Mouse (Mus musculus) liver, embryonic 12.5 days (tissue): ENCODE data around the gene Kctd15. TPM values are rescaled to one million over a fixed set of nuclear protein-coding genes. Genes with fewer than 3 reads are reported as not detected.

Source experiments
- ATAC-seq: fragments of 200-750 bp; cut with Nextera tagmentation; 2 replicates; pipeline ENCODE4 v1.8.0; 2017; ENCODE audit warnings: moderate number of reproducible peaks, mild to moderate bottlenecking, moderate library complexity
- H3K27ac ChIP-seq: fragments of 300-500 bp; sonication (generic); 2 replicates; pipeline ENCODE4 v1.5.1; 2016; ENCODE audit warnings: mild to moderate bottlenecking
- H3K27me3 ChIP-seq: fragments of 300-500 bp; sonication (generic); replicated peaks from 2 replicates; pipeline ENCODE4 v1.6.1; 2016; ENCODE audit warnings: mild to moderate bottlenecking, moderate library complexity
- H3K36me3 ChIP-seq: fragments of 300-500 bp; sonication (generic); 2 replicates; pipeline ENCODE4 v1.6.1; 2016; ENCODE audit warnings: mild to moderate bottlenecking, moderate library complexity
- H3K4me1 ChIP-seq: fragments of 300-500 bp; sonication (generic); 2 replicates; pipeline ENCODE4 v1.6.1; 2016
- H3K4me2 ChIP-seq: fragments of 300-500 bp; sonication (generic); 2 replicates; pipeline ENCODE4 v1.6.1; 2016; ENCODE audit warnings: mild to moderate bottlenecking, moderate library complexity
- H3K4me3 ChIP-seq: fragments of 300-500 bp; sonication (generic); 2 replicates; pipeline ENCODE4 v1.5.1; 2016; ENCODE audit warnings: mild to moderate bottlenecking, moderate library complexity
- H3K9ac ChIP-seq: fragments of 300-500 bp; sonication (generic); 2 replicates; pipeline ENCODE4 v1.6.1; 2016; ENCODE audit warnings: mild to moderate bottlenecking, moderate library complexity
- H3K9me3 ChIP-seq: fragments of 300-500 bp; sonication (generic); replicated peaks from 2 replicates; pipeline ENCODE4 v1.6.1; 2016; ENCODE audit warnings: mild to moderate bottlenecking, moderate library complexity
- WGBS: fragments of 180-500 bp; shearing (Covaris S2); methylation state at CpG from one replicate; pipeline ENCODE4 v1.1.7; 2016; ENCODE audit not compliant: insufficient replicate concordance; 5-methylcytosine and 5-hydroxymethylcytosine counted together
- polyA plus RNA-seq: library from polyadenylated mRNA; unstranded; fragments of >200 nt; fragmentation: Nextera tagmentation; extraction: Ambion mirVana; gene quantifications from 2 replicates; pipeline ENCODE4 v1.2.1, GENCODE M21; 2016

Gene Kctd15
- polyA plus RNA-seq, 1 experiment from 2014 or later, result 2.2 TPM

GRCm38 (mm10) chr7:34607334-34607970 lies 49.1 kb downstream of the Kctd15 start:
- no peaks in the 10 kb centered on the region for H3K9me3 ChIP-seq
- WGBS, result 57% methylated on average over 5 of the region's 5 CpGs
- H3K36me3 ChIP-seq, result no peaks in the 10 kb centered on the region
- no peak for ATAC-seq
- no peaks in the 10 kb centered on the region for H3K4me1 ChIP-seq
- H3K27me3 ChIP-seq, result no peaks in the 10 kb centered on the region
- no peak overlapping the region for H3K4me3 ChIP-seq
- H3K4me2 ChIP-seq, result no peak overlapping the region
- H3K27ac ChIP-seq, result no peak overlapping the region
- no peak overlapping the region for H3K9ac ChIP-seq

- Histone ChIP-seq H3K9ac (no peak overlapping the region), H3K27me3 (no peaks in the 10 kb centered on the region), H3K27ac (no peak overlapping the region), H3K4me3 (no peak overlapping the region), H3K4me2 (no peak overlapping the region), H3K4me1 (no peaks in the 10 kb centered on the region), H3K9me3 (no peaks in the 10 kb centered on the region), H3K36me3 (no peaks in the 10 kb centered on the region)
- WGBS, result 57% methylated on average over 11 of the region's 11 CpGs
- no peak for ATAC-seq
Measured at GRCm38 (mm10) chr7:34606729-34607128, 49.8 kb downstream of the Kctd15 start.

GRCm38 (mm10) chr7:34606051-34606450 lies 50.5 kb downstream of the Kctd15 start:
- 40% methylated on average over 15 of the region's 15 CpGs for WGBS
- H3K27ac ChIP-seq, result no peak overlapping the region
- no peaks in the 10 kb centered on the region for H3K4me1 ChIP-seq
- no peak overlapping the region for H3K4me2 ChIP-seq
- ATAC-seq, result no peak
- no peaks in the 10 kb centered on the region for H3K27me3 ChIP-seq
- no peaks in the 10 kb centered on the region for H3K9me3 ChIP-seq
- H3K36me3 ChIP-seq, result no peaks in the 10 kb centered on the region
- no peak overlapping the region for H3K4me3 ChIP-seq
- H3K9ac ChIP-seq, result no peak overlapping the region

- no peak for ATAC-seq
- no peaks in the 10 kb centered on the region for H3K4me1 ChIP-seq
- H3K9me3 ChIP-seq, result no peaks in the 10 kb centered on the region
- 53% methylated on average over 9 of the region's 9 CpGs for WGBS
- H3K4me3 ChIP-seq, result no peak overlapping the region
- H3K27me3 ChIP-seq, result no peaks in the 10 kb centered on the region; the same call in 1 of the 2 replicates
- no peaks in the 10 kb centered on the region for H3K36me3 ChIP-seq
- no peak overlapping the region for H3K27ac ChIP-seq
- H3K9ac ChIP-seq, result no peak overlapping the region
- H3K4me2 ChIP-seq, result no peak overlapping the region
Measured at GRCm38 (mm10) chr7:34598576-34598975, 58.0 kb downstream of the Kctd15 start.

GRCm38 (mm10) chr7:34597986-34598385 lies 58.5 kb downstream of the Kctd15 start:
- Histone ChIP-seq H3K9ac (no peak overlapping the region), H3K27ac (no peak overlapping the region), H3K36me3 (no peaks in the 10 kb centered on the region), H3K4me3 (no peak overlapping the region), H3K4me1 (no peaks in the 10 kb centered on the region), H3K9me3 (no peaks in the 10 kb centered on the region), H3K4me2 (no peak overlapping the region), H3K27me3 (no peaks in the 10 kb centered on the region; the same call in 1 of the 2 replicates)
- WGBS, result 72% methylated on average over 9 of the region's 9 CpGs
- ATAC-seq, result no peak

- H3K4me2 ChIP-seq, result no peak overlapping the region
- WGBS, result 68% methylated on average over 14 of the region's 14 CpGs
- no peak overlapping the region for H3K4me3 ChIP-seq
- H3K9ac ChIP-seq, result no peak overlapping the region
- no peak for ATAC-seq
- H3K4me1 ChIP-seq, result no peaks in the 10 kb centered on the region
- H3K27ac ChIP-seq, result no peak overlapping the region
- no peaks in the 10 kb centered on the region for H3K36me3 ChIP-seq
- H3K9me3 ChIP-seq, result no peaks in the 10 kb centered on the region
- H3K27me3 ChIP-seq, result no peaks in the 10 kb centered on the region; the same call in 1 of the 2 replicates
Measured at GRCm38 (mm10) chr7:34596531-34597235, 59.8 kb downstream of the Kctd15 start.

GRCm38 (mm10) chr7:34595307-34595565 lies 61.3 kb downstream of the Kctd15 start:
- no peak overlapping the region for H3K9ac ChIP-seq
- WGBS, result 47% methylated on average over 4 of the region's 4 CpGs

GRCm38 (mm10) chr7:34594501-34595306 lies 61.8 kb downstream of the Kctd15 start:
- peak overlapping the region; percentile 22 for H3K4me2 ChIP-seq

More at GRCm38 (mm10) chr7:34595307-34595565, 61.3 kb downstream of the Kctd15 start:
- Histone ChIP-seq H3K4me1 (no peaks in the 10 kb centered on the region), H3K36me3 (no peaks in the 10 kb centered on the region), H3K27me3 (no peaks in the 10 kb centered on the region; the same call in 1 of the 2 replicates), H3K4me3 (no peak overlapping the region), H3K9me3 (0 out of 2 replicates have a peak, but pooled peaks cover 3% of the 10 kb centered on the region), H3K4me2 (no peak overlapping the region), H3K27ac (no peak overlapping the region)
- no peak for ATAC-seq

GRCm38 (mm10) chr7:34590711-34591110 lies 65.8 kb downstream of the Kctd15 start:
- WGBS, result 77% methylated on average over 11 of the region's 11 CpGs
- no peak overlapping the region for H3K4me3 ChIP-seq
- no peak overlapping the region for H3K27ac ChIP-seq
- no peaks in the 10 kb centered on the region; the same call in 1 of the 2 replicates for H3K27me3 ChIP-seq
- H3K9ac ChIP-seq, result no peak overlapping the region
- H3K36me3 ChIP-seq, result no peaks in the 10 kb centered on the region
- no peak for ATAC-seq
- peaks cover 26% of the 10 kb centered on the region for H3K9me3 ChIP-seq
- no peak overlapping the region for H3K4me2 ChIP-seq
- H3K4me1 ChIP-seq, result no peaks in the 10 kb centered on the region

More at GRCm38 (mm10) chr7:34594501-34595306, 61.8 kb downstream of the Kctd15 start:
- H3K9ac ChIP-seq, result no peak overlapping the region
- no peaks in the 10 kb centered on the region for H3K4me1 ChIP-seq
- 0 out of 2 replicates have a peak, but pooled peaks cover 3% of the 10 kb centered on the region for H3K9me3 ChIP-seq
- no peak overlapping the region for H3K4me3 ChIP-seq
- ATAC-seq, result no peak
- H3K27ac ChIP-seq, result no peak overlapping the region
- H3K36me3 ChIP-seq, result no peaks in the 10 kb centered on the region
- H3K27me3 ChIP-seq, result no peaks in the 10 kb centered on the region; the same call in 1 of the 2 replicates
- 32% methylated on average over 18 of the region's 18 CpGs for WGBS

Other genes starting within 250 kb of the Kctd15 start
- gene Chst8, start 156.0 kb upstream of the Kctd15 start, polyA plus RNA-seq, result 1.2 and 1.3 TPM in 2 replicates